ENCODE assay signal across 11 mouse cellular contexts in genomic region chr1:154097656-154098055, GRCm38 (mm10).
DNase-seq lines count a peak whose midpoint lies in the region; ATAC-seq and TF ChIP-seq lines count a peak whose summit lies in the region.
"Had no signal": no experiment of that assay in that cellular context is flagged by ENCODE, and none has a peak within 500 bp of the region (broad histone marks: within the 10 kb centered on the region; RNA-seq: fewer than 3 reads in every experiment).

No protein-coding gene starts in this region.

- H3K36me3 ChIP-seq in neural tube, embryonic 15.5 days, result no peaks in the 10 kb centered on the region
- H3K36me3 ChIP-seq in hindbrain, embryonic 16.5 days (ENCODE audit: control insufficient read depth, insufficient read depth, low read length), result no peaks in the 10 kb centered on the region
- H3K36me3 ChIP-seq: limb, embryonic 15.5 days; neural tube, embryonic 12.5 days had no signal

- no peak overlapping the region for H3K4me3 ChIP-seq in layer of hippocampus, adult 2 months
- H3K4me3 ChIP-seq in bone marrow macrophage, adult 2 months (ENCODE audit: insufficient read depth, low read length), result no peak overlapping the region
- H3K4me3 ChIP-seq in neural tube, embryonic 15.5 days (replicated peaks), result no peak overlapping the region
- no peak overlapping the region for H3K4me3 ChIP-seq in hindbrain, embryonic 16.5 days (ENCODE audit: low read length)
- H3K4me3 ChIP-seq: limb, embryonic 15.5 days; neural tube, embryonic 12.5 days had no signal

- 68% methylated on average over 6 of the region's 6 CpGs for WGBS in neural tube, embryonic 15.5 days
- WGBS in hindbrain, embryonic 16.5 days, result 69% methylated on average over 6 of the region's 6 CpGs

- no peak overlapping the region for H3K9ac ChIP-seq in neural tube, embryonic 15.5 days (replicated peaks)
- no peak overlapping the region for H3K9ac ChIP-seq in hindbrain, embryonic 16.5 days (ENCODE audit: low read depth, low read length)
- H3K9ac ChIP-seq: limb, embryonic 15.5 days; neural tube, embryonic 12.5 days had no signal

- no peak overlapping the region for H3K4me2 ChIP-seq in neural tube, embryonic 15.5 days
- no peak overlapping the region for H3K4me2 ChIP-seq in hindbrain, embryonic 16.5 days (ENCODE audit: low read length)
- H3K4me2 ChIP-seq: limb, embryonic 15.5 days; neural tube, embryonic 12.5 days had no signal

- no peaks in the 10 kb centered on the region for H3K9me3 ChIP-seq in neural tube, embryonic 15.5 days (replicated peaks)
- H3K9me3 ChIP-seq in hindbrain, embryonic 16.5 days (ENCODE audit: control insufficient read depth, low read length), result no peaks in the 10 kb centered on the region
- H3K9me3 ChIP-seq: limb, embryonic 15.5 days; neural tube, embryonic 12.5 days had no signal

- H3K27ac ChIP-seq in layer of hippocampus, adult 2 months, result peak overlapping the region; percentile 59; the same call in 1 of the 2 replicates
- peak overlapping the region; percentile 77 for H3K27ac ChIP-seq in bone marrow macrophage, adult 2 months (ENCODE audit: insufficient read depth, low read depth, low read length)
- H3K27ac ChIP-seq in neural tube, embryonic 15.5 days (replicated peaks), result no peak overlapping the region
- H3K27ac ChIP-seq in hindbrain, embryonic 16.5 days (ENCODE audit: low read depth, low read length), result no peak overlapping the region
- H3K27ac ChIP-seq: limb, embryonic 15.5 days; neural tube, embryonic 12.5 days had no signal

- TF ChIP-seq CTCF in layer of hippocampus, adult 2 months (conservative IDR thresholded peaks at IDR 0.05), result no peak
- TF ChIP-seq CTCF in bone marrow macrophage, adult 2 months (IDR thresholded peaks at IDR 0.05; ENCODE audit: low read depth, low read length), result no peak

- TF ChIP-seq POLR2A in bone marrow macrophage, adult 2 months (IDR thresholded peaks at IDR 0.05; ENCODE audit: borderline replicate concordance, low read depth, low read length), result no peak

- DNase-seq in adrenal gland, postnatal 14 days, result peak; percentile 28
- no peak for DNase-seq in adrenal gland, postnatal 25 days
- DNase-seq in layer of hippocampus, adult 2 months (ENCODE audit: low spot score in 2 of 2), result peak in 1 of 2 experiments; percentile 24
- no peak for DNase-seq in layer of hippocampus, postnatal 25 days (ENCODE audit: extremely low spot score in 1 of 2, low spot score in 1 of 2)
- peak; percentile 62 for DNase-seq in lung, postnatal 14 days
- DNase-seq: embryo, embryonic 11 days had no signal

- H3K27me3 ChIP-seq in neural tube, embryonic 15.5 days (replicated peaks), result no peaks in the 10 kb centered on the region
- no peaks in the 10 kb centered on the region for H3K27me3 ChIP-seq in hindbrain, embryonic 16.5 days (replicated peaks; ENCODE audit: control insufficient read depth, insufficient read depth, low read length)
- H3K27me3 ChIP-seq: limb, embryonic 15.5 days; neural tube, embryonic 12.5 days had no signal

- ATAC-seq in neural tube, embryonic 15.5 days (ENCODE audit: low FRiP score), result no peak
- ATAC-seq in hindbrain, embryonic 16.5 days, result no peak

- peaks cover 49% of the 10 kb centered on the region for H3K4me1 ChIP-seq in bone marrow macrophage, adult 2 months (ENCODE audit: control insufficient read depth, insufficient read depth, low read length)
- H3K4me1 ChIP-seq in neural tube, embryonic 15.5 days, result peaks cover 2% of the 10 kb centered on the region
- H3K4me1 ChIP-seq in hindbrain, embryonic 16.5 days (ENCODE audit: control insufficient read depth, insufficient read depth, low read depth, low read length), result peaks cover 1% of the 10 kb centered on the region
- H3K4me1 ChIP-seq: limb, embryonic 15.5 days had no signal

Comparison
In these comparisons a context has a peak if more than half of its experiments do, and no peak if none do; other contexts are left out.
1. DNase-seq: peak in adrenal gland, postnatal 14 days (single experiment) and lung, postnatal 14 days (single experiment); none in adrenal gland, postnatal 25 days (single experiment) and layer of hippocampus, postnatal 25 days (0 of 2).
2. H3K27ac ChIP-seq: peak in layer of hippocampus, adult 2 months (single experiment) and bone marrow macrophage, adult 2 months (single experiment); none in neural tube, embryonic 15.5 days (single experiment) and hindbrain, embryonic 16.5 days (single experiment).